Mouse (Mus musculus): ENCODE measurements around the gene Tnfaip8l2. TPM values are rescaled to one million over a fixed set of nuclear protein-coding genes. Genes with fewer than 3 reads are reported as not detected.

The Tnfaip8l2 gene
- polyA plus RNA-seq, 1 experiment: 79.6 TPM

DNA sequence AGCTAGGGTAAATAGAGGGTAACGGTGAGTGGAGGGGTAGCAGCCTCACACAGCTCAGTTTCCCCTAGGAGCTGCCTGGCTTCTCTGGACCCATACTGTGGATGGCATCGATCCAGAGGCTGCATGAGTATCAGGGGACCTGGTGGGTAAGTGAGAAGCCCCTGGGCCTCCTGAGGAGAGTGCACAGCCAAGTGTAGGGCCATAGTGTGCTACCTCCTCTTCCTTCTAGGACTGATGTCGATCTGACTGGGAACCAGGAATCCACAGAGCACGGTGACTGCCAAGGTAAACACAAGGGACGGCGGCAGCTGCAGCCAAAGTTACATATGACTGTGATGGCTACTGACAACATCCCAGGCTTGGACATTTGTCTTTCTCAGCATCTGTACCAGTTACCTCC, 28.9 kb upstream of the Tnfaip8l2 start:
- H3K4me3 ChIP-seq (ENCODE audit: control insufficient read depth, insufficient read depth, low read length): no peak overlapping the region
- peaks cover 21% of the 10 kb centered on the region for H3K27me3 ChIP-seq (ENCODE audit: control insufficient read depth, insufficient read depth, low read length)
- WGBS: 94% methylated on average over 6 of the region's 6 CpGs
- no peaks in the 10 kb centered on the region for H3K36me3 ChIP-seq (ENCODE audit: control insufficient read depth, insufficient read depth, low read length)
- TF ChIP-seq CTCF (IDR thresholded peaks at IDR 0.05; ENCODE audit: borderline replicate concordance, control insufficient read depth, extremely low read depth, insufficient read depth, low read length, poor library complexity) (no peak), POLR2A (IDR thresholded peaks at IDR 0.05; ENCODE audit: control insufficient read depth, extremely low read depth, insufficient read depth, low read length, poor library complexity) (no peak)
- no peak for DNase-seq
- H3K4me1 ChIP-seq (replicated peaks; ENCODE audit: control insufficient read depth, insufficient read depth, low read length): peaks cover 9% of the 10 kb centered on the region
- no peak overlapping the region for H3K27ac ChIP-seq (ENCODE audit: control insufficient read depth, insufficient read depth, low read length)

DNA sequence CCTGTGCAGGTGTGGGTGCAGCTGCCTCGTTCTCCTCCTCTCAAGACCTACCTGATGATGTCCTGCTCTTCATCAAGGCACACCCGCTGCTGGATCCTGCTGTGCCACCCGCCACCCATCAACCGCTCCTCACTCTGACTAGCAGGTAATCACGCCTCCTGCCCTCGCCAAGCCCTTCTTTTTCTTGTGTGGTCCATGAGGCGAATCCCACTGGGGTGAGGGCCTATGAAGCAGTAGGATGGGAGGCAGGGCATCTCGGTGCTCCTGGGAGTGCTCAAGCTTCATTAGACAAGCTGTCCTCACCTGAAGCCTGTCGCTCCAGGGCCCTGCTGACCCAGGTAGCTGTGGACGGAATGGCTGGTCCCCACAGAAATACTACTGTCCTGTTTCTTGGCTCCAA, 27.8 kb upstream of the Tnfaip8l2 start:
- WGBS: 94% methylated on average over 10 of the region's 10 CpGs
- H3K4me1 ChIP-seq (replicated peaks; ENCODE audit: control insufficient read depth, insufficient read depth, low read length): peaks cover 9% of the 10 kb centered on the region
- TF ChIP-seq CTCF (IDR thresholded peaks at IDR 0.05; ENCODE audit: borderline replicate concordance, control insufficient read depth, extremely low read depth, insufficient read depth, low read length, poor library complexity): no peak
- TF ChIP-seq POLR2A (IDR thresholded peaks at IDR 0.05; ENCODE audit: control insufficient read depth, extremely low read depth, insufficient read depth, low read length, poor library complexity): no peak
- H3K27me3 ChIP-seq (ENCODE audit: control insufficient read depth, insufficient read depth, low read length): peaks cover 21% of the 10 kb centered on the region
- no peak overlapping the region for H3K4me3 ChIP-seq (ENCODE audit: control insufficient read depth, insufficient read depth, low read length)
- DNase-seq: no peak
- no peak overlapping the region for H3K27ac ChIP-seq (ENCODE audit: control insufficient read depth, insufficient read depth, low read length)
- no peaks in the 10 kb centered on the region for H3K36me3 ChIP-seq (ENCODE audit: control insufficient read depth, insufficient read depth, low read length)

DNA sequence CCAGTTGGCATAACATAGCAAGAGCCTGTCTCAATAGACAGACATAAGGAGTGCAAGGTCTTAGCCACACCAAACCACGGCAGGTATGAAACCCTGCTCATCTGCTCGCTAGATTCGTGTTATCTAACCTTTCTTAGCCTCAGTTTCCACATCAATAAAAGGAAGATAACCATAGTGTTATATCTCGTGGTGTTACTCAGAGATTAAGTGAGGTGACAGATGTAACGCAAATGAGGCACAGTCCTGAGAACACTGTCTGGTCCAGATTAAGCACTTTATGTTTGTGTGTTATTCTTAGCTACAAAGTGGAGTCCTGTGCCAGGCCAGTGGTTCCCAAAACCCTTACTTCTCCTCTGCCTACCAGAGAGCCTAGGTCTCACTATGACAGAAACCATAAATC, 22.7 kb upstream of the Tnfaip8l2 start:
- Histone ChIP-seq H3K4me3 (ENCODE audit: control insufficient read depth, insufficient read depth, low read length) (no peak overlapping the region), H3K27ac (ENCODE audit: control insufficient read depth, insufficient read depth, low read length) (no peak overlapping the region), H3K4me1 (replicated peaks; ENCODE audit: control insufficient read depth, insufficient read depth, low read length) (peaks cover 9% of the 10 kb centered on the region), H3K36me3 (ENCODE audit: control insufficient read depth, insufficient read depth, low read length) (no peaks in the 10 kb centered on the region), H3K27me3 (ENCODE audit: control insufficient read depth, insufficient read depth, low read length) (peaks cover 6% of the 10 kb centered on the region; the same call in 1 of the 2 replicates)
- 43% methylated on average over 5 of the region's 5 CpGs for WGBS
- DNase-seq: no peak
- no peak for TF ChIP-seq CTCF (IDR thresholded peaks at IDR 0.05; ENCODE audit: borderline replicate concordance, control insufficient read depth, extremely low read depth, insufficient read depth, low read length, poor library complexity)
- TF ChIP-seq POLR2A (IDR thresholded peaks at IDR 0.05; ENCODE audit: control insufficient read depth, extremely low read depth, insufficient read depth, low read length, poor library complexity): no peak

DNA sequence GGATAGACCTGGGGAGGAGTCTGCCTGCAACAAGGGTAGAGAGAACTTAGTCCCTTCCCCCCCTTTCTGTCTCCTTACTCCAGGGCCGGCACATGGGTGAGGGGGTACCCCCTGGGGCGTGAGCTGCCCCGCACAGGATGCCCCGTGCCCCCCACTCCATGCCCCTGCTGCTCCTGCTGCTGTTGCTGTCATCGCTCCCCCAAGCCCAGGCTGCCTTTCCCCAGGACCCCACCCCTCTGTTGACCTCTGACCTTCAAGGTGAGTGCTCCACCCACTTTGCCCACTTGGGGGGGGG, 22.0 kb upstream of the Tnfaip8l2 start:
- Histone ChIP-seq H3K27ac (ENCODE audit: control insufficient read depth, insufficient read depth, low read length) (no peak overlapping the region), H3K27me3 (ENCODE audit: control insufficient read depth, insufficient read depth, low read length) (peaks cover 6% of the 10 kb centered on the region; the same call in 1 of the 2 replicates), H3K4me3 (ENCODE audit: control insufficient read depth, insufficient read depth, low read length) (no peak overlapping the region), H3K36me3 (ENCODE audit: control insufficient read depth, insufficient read depth, low read length) (no peaks in the 10 kb centered on the region), H3K4me1 (replicated peaks; ENCODE audit: control insufficient read depth, insufficient read depth, low read length) (peaks cover 15% of the 10 kb centered on the region)
- WGBS: 96% methylated on average over 5 of the region's 5 CpGs
- no peak for DNase-seq
- TF ChIP-seq POLR2A (IDR thresholded peaks at IDR 0.05; ENCODE audit: control insufficient read depth, extremely low read depth, insufficient read depth, low read length, poor library complexity) (no peak), CTCF (IDR thresholded peaks at IDR 0.05; ENCODE audit: borderline replicate concordance, control insufficient read depth, extremely low read depth, insufficient read depth, low read length, poor library complexity) (no peak)

DNA sequence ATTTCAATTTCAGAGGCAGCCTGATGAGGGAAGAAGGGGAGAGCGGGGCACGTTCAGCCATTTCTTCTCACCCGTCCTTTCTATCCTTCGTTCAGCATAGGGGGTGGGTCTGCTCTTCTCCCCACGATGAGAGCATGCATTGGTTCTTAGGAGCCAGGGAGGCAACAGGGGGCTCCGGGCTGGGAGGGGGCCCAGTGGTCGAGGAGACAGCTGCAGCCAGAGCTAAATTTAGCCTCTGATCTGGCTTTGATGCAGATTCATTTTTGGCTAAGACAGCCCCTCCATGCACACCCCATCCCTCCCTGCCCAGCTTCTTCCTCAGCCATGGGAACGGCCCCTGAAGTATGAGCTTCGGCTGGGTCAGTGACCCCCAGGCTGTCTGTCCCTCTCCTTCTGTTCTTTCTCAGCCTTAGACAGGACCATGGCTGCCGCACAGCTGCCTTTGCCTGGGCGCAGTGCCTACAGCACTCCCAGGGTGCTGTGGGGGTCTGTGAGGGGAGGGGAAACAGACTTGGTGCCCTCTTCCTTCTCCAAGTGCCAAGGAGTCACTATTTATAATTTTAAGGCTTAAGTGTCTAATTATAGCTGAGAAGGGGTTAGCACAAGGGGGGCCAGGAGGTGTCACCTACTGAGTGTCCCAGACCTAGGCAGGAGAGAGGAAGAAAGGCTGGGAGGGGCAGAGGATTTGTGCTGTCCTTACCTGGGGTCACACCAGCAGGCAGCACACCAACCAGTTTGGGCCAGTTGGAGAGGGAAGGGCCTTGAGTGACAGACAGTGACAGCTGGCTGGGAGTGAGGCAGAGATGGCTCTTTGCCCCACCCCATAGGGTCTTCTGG, 21.5 kb upstream of the Tnfaip8l2 start:
- H3K4me3 ChIP-seq (ENCODE audit: control insufficient read depth, insufficient read depth, low read length): no peak overlapping the region
- H3K27ac ChIP-seq (ENCODE audit: control insufficient read depth, insufficient read depth, low read length): no peak overlapping the region
- no peak for TF ChIP-seq POLR2A (IDR thresholded peaks at IDR 0.05; ENCODE audit: control insufficient read depth, extremely low read depth, insufficient read depth, low read length, poor library complexity)
- TF ChIP-seq CTCF (IDR thresholded peaks at IDR 0.05; ENCODE audit: borderline replicate concordance, control insufficient read depth, extremely low read depth, insufficient read depth, low read length, poor library complexity): no peak
- DNase-seq: no peak
- peaks cover 15% of the 10 kb centered on the region for H3K4me1 ChIP-seq (replicated peaks; ENCODE audit: control insufficient read depth, insufficient read depth, low read length)
- no peaks in the 10 kb centered on the region for H3K36me3 ChIP-seq (ENCODE audit: control insufficient read depth, insufficient read depth, low read length)
- peaks cover 6% of the 10 kb centered on the region; the same call in 1 of the 2 replicates for H3K27me3 ChIP-seq (ENCODE audit: control insufficient read depth, insufficient read depth, low read length)
- 78% methylated on average over 11 of the region's 11 CpGs for WGBS

DNA sequence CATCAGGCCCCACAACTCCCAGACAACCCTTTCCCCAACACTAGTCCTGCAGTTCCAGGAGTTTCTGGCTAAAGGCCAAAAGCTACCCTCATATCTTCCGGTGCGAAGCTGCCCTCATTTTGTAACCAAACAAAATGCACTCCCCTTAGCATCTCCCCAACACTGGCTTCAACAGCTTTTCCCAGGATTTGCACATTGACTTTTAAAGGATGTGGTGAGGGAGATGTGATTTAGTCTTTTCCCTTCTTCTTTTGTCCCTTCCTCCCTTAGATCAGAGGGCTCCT, 20.1 kb upstream of the Tnfaip8l2 start:
- no peak for TF ChIP-seq POLR2A (IDR thresholded peaks at IDR 0.05; ENCODE audit: control insufficient read depth, extremely low read depth, insufficient read depth, low read length, poor library complexity)
- TF ChIP-seq CTCF (IDR thresholded peaks at IDR 0.05; ENCODE audit: borderline replicate concordance, control insufficient read depth, extremely low read depth, insufficient read depth, low read length, poor library complexity): no peak
- H3K4me3 ChIP-seq (ENCODE audit: control insufficient read depth, insufficient read depth, low read length): no peak overlapping the region
- WGBS: 93% methylated on average over 2 of the region's 2 CpGs
- DNase-seq: no peak
- H3K27me3 ChIP-seq (ENCODE audit: control insufficient read depth, insufficient read depth, low read length): peaks cover 6% of the 10 kb centered on the region; the same call in 1 of the 2 replicates
- H3K4me1 ChIP-seq (replicated peaks; ENCODE audit: control insufficient read depth, insufficient read depth, low read length): peaks cover 15% of the 10 kb centered on the region
- no peak overlapping the region for H3K27ac ChIP-seq (ENCODE audit: control insufficient read depth, insufficient read depth, low read length)
- H3K36me3 ChIP-seq (ENCODE audit: control insufficient read depth, insufficient read depth, low read length): no peaks in the 10 kb centered on the region

Measured in thymus, adult 2 months (tissue).